Comparison of ENCODE assay signal across 12 mouse cellular contexts in the genomic region with DNA sequence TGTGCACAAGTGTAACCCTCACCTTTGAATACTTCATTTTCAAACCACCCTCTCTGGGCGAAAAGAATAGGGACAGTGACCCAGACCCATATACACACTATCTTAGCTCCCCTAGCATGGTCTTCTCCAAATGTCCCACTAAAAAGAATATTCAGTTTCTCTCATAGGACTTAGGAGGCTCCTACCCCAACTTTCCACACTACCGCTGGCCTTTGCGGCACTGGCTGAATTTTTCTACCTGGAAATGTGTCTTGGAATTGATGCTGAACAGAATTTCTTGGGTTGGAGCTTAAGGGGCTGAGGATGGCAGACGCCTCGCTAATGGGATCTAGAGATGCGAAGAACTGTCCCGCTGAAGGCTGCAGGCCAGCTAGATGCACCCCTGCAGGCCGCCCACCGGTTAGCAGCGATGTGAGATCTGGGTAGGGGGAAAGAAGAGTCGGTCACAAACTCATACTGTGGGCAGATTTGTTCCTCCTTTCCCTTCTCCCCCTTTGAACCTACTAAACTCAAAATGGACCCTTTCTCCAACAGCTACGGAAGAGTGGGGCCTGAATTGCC. TPM values are rescaled to one million over a fixed set of nuclear protein-coding genes. Genes with fewer than 3 reads are reported as not detected.
DNase-seq lines count a peak whose midpoint lies in the region; ATAC-seq and TF ChIP-seq lines count a peak whose summit lies in the region.
"Had no signal": no experiment of that assay in that cellular context is flagged by ENCODE, and none has a peak within 500 bp of the region (broad histone marks: within the 10 kb centered on the region; RNA-seq: fewer than 3 reads in every experiment).

No protein-coding gene starts in this region.

- H3K36me3 ChIP-seq in liver, adult 2 months (ENCODE audit: control insufficient read depth, insufficient read depth, low read length): peaks cover 6% of the 10 kb centered on the region; the same call in 1 of the 2 replicates
- H3K36me3 ChIP-seq in embryonic facial prominence, embryonic 11.5 days (replicated peaks; ENCODE audit: control insufficient read depth, insufficient read depth, low read depth, low read length): no peaks in the 10 kb centered on the region
- H3K36me3 ChIP-seq in hindbrain, embryonic 15.5 days: no peaks in the 10 kb centered on the region
- H3K36me3 ChIP-seq in myocyte (ENCODE audit: control insufficient read depth, insufficient read depth): peaks cover 19% of the 10 kb centered on the region

- DNase-seq in liver, adult 2 months (ENCODE audit: extremely low read depth, low read depth, low spot score): no peak
- DNase-seq in liver: no peak
- no peak for DNase-seq in embryonic facial prominence, embryonic 11.5 days (ENCODE audit: low spot score)
- DNase-seq in adrenal gland, postnatal 36 days: no peak
- DNase-seq in urinary bladder, postnatal 14 days (ENCODE audit: low spot score): no peak
- no peak for DNase-seq in natural killer cell, adult 2 months (ENCODE audit: low spot score in 2 of 2)
- DNase-seq: cerebellum, adult 9-10 months; gastrocnemius, postnatal 10 days; right cerebral cortex, postnatal 14 days had no signal

- no peak overlapping the region for H3ac ChIP-seq in myocyte (ENCODE audit: control insufficient read depth, insufficient read length)

- WGBS in liver, adult 2 months: 12% methylated on average over 12 of the region's 12 CpGs
- WGBS in embryonic facial prominence, embryonic 11.5 days: 2% methylated on average over 12 of the region's 12 CpGs
- WGBS in hindbrain, embryonic 15.5 days: 2% methylated on average over 12 of the region's 12 CpGs

- ATAC-seq in embryonic facial prominence, embryonic 11.5 days (replicated peaks; ENCODE audit: insufficient number of reproducible peaks, low FRiP score, low TSS enrichment, low read depth): no peak
- ATAC-seq in hindbrain, embryonic 15.5 days (ENCODE audit: low FRiP score, low read depth): no peak
- ATAC-seq: Patski had no signal

- TF ChIP-seq CTCF in liver, adult 2 months (IDR thresholded peaks at IDR 0.05; ENCODE audit: low read depth, low read length): no peak

- H3K27me3 ChIP-seq in liver, adult 2 months (ENCODE audit: control insufficient read depth, insufficient read depth, low read length): peaks cover 21% of the 10 kb centered on the region
- peaks cover 71% of the 10 kb centered on the region for H3K27me3 ChIP-seq in embryonic facial prominence, embryonic 11.5 days (ENCODE audit: control insufficient read depth, insufficient read depth, low read length)
- H3K27me3 ChIP-seq in hindbrain, embryonic 15.5 days: peaks cover 58% of the 10 kb centered on the region
- no peaks in the 10 kb centered on the region for H3K27me3 ChIP-seq in myocyte (ENCODE audit: control insufficient read depth, insufficient read depth, insufficient read length)
- H3K27me3 ChIP-seq: Patski had no signal

- H3K4me1 ChIP-seq in liver, adult 2 months (ENCODE audit: control insufficient read depth, insufficient read depth, low read length): peaks cover 3% of the 10 kb centered on the region; the same call in 1 of the 2 replicates
- H3K4me1 ChIP-seq in embryonic facial prominence, embryonic 11.5 days (ENCODE audit: control insufficient read depth, insufficient read depth, low read length): peaks cover 5% of the 10 kb centered on the region; the same call in 1 of the 2 replicates
- peaks cover 25% of the 10 kb centered on the region for H3K4me1 ChIP-seq in hindbrain, embryonic 15.5 days (replicated peaks)

- no peak for TF ChIP-seq POLR2A in liver, adult 2 months (IDR thresholded peaks at IDR 0.05; ENCODE audit: extremely low read depth, insufficient read depth, low read length)
- no peak for TF ChIP-seq POLR2A in myocyte (IDR thresholded peaks at IDR 0.05; ENCODE audit: insufficient read length, low read depth)

- H3K9me3 ChIP-seq in embryonic facial prominence, embryonic 11.5 days (replicated peaks; ENCODE audit: control insufficient read depth, low read length): no peaks in the 10 kb centered on the region
- no peaks in the 10 kb centered on the region for H3K9me3 ChIP-seq in hindbrain, embryonic 15.5 days

- H3K4me3 ChIP-seq in liver, adult 2 months (ENCODE audit: insufficient read depth, low read depth, low read length): peak overlapping the region; percentile 64
- peak overlapping the region; percentile 4; the same call in 1 of the 2 replicates for H3K4me3 ChIP-seq in embryonic facial prominence, embryonic 11.5 days (ENCODE audit: low read depth, low read length)
- H3K4me3 ChIP-seq in hindbrain, embryonic 15.5 days: 0 out of 2 replicates have a peak overlapping the region, but pooled peaks have one; percentile 1
- H3K4me3 ChIP-seq in myocyte: peak overlapping the region; percentile 75

- H3K4me2 ChIP-seq in embryonic facial prominence, embryonic 11.5 days (ENCODE audit: low read depth, low read length): no peak overlapping the region
- no peak overlapping the region for H3K4me2 ChIP-seq in hindbrain, embryonic 15.5 days
- H3K4me2 ChIP-seq in myocyte (ENCODE audit: low read depth): peak overlapping the region; percentile 86

- H3K9ac ChIP-seq in liver, adult 2 months (ENCODE audit: low read depth, low read length): peak overlapping the region; percentile 53
- H3K9ac ChIP-seq in embryonic facial prominence, embryonic 11.5 days (replicated peaks; ENCODE audit: low read length): no peak overlapping the region
- no peak overlapping the region for H3K9ac ChIP-seq in hindbrain, embryonic 15.5 days

- no peaks in the 10 kb centered on the region for H3K79me2 ChIP-seq in liver, adult 2 months (ENCODE audit: control insufficient read depth, insufficient read depth, low read length)
- H3K79me2 ChIP-seq in myocyte (ENCODE audit: control insufficient read depth, insufficient read depth): peaks cover 36% of the 10 kb centered on the region

- peak overlapping the region; percentile 90 for H3K27ac ChIP-seq in liver, adult 2 months (replicated peaks; ENCODE audit: insufficient read depth, low read depth, low read length)
- H3K27ac ChIP-seq in embryonic facial prominence, embryonic 11.5 days (replicated peaks; ENCODE audit: low read depth, low read length): no peak overlapping the region
- no peak overlapping the region for H3K27ac ChIP-seq in hindbrain, embryonic 15.5 days (replicated peaks)

TF ChIP-seq in myocyte, 11 proteins besides CTCF, POLR2A, EP300 and RAD21:
- no peak for TF ChIP-seq MYOG (IDR thresholded peaks at IDR 0.05; ENCODE audit: control insufficient read depth in 1 of 3, insufficient read depth in 1 of 3, insufficient read length in 2 of 3, low read depth in 2 of 3)
- TF ChIP-seq MYOD1 (IDR thresholded peaks at IDR 0.05; ENCODE audit: control insufficient read depth in 1 of 3, insufficient read length in 2 of 3, low read depth in 2 of 3): no peak
TF ChIP-seq in myocyte: peak in this region for 0.

RNA-seq across cellular contexts. Expression of a gene that starts 1.9 kb away (rescaled TPM):
- 1.1 and 2.3 TPM in 2 replicates for total RNA-seq in liver, adult 2 months (2014; rRNA removed)
- polyA plus RNA-seq in liver, adult 2 months (2012; rRNA removed): 6.1 and 7.3 TPM in 2 replicates
- polyA plus RNA-seq in embryonic facial prominence, embryonic 11.5 days (2014; fragmentation: Nextera tagmentation; extraction: Ambion mirVana): 4.6 and 5.3 TPM in 2 replicates
- 2.3 and 3.1 TPM in 2 replicates for polyA plus RNA-seq in hindbrain, embryonic 15.5 days (2015; fragmentation: Nextera tagmentation; extraction: Ambion mirVana)
- polyA plus RNA-seq in myocyte (2012; fragmentation: generic; extraction: Trizol): 15.8 TPM
- 10 to 100 TPM in 1 of 2 experiments, 1 to 10 TPM in 1; 7.2 to 14.6 TPM for total RNA-seq in adrenal gland, postnatal 36 days (2021)

Comparison
In these comparisons a context has a peak if more than half of its experiments do, and no peak if none do; other contexts are left out.
1. H3K4me3 ChIP-seq: peak in every context shown above with its lines; median percentile 75 in myocyte; 64 in liver, adult 2 months; 4 in embryonic facial prominence, embryonic 11.5 days; 1 in hindbrain, embryonic 15.5 days.